Mouse (Mus musculus) thymus, postnatal 36 days (tissue): ENCODE measurements around the gene Capn11.

Source experiments
- DNase-seq, 2 experiments: peaks; one replicate each; pipeline ENCODE4 v3.0.0; 2022; ENCODE audit warnings: mixed read lengths in 2 of 2

Gene Capn11

DNA sequence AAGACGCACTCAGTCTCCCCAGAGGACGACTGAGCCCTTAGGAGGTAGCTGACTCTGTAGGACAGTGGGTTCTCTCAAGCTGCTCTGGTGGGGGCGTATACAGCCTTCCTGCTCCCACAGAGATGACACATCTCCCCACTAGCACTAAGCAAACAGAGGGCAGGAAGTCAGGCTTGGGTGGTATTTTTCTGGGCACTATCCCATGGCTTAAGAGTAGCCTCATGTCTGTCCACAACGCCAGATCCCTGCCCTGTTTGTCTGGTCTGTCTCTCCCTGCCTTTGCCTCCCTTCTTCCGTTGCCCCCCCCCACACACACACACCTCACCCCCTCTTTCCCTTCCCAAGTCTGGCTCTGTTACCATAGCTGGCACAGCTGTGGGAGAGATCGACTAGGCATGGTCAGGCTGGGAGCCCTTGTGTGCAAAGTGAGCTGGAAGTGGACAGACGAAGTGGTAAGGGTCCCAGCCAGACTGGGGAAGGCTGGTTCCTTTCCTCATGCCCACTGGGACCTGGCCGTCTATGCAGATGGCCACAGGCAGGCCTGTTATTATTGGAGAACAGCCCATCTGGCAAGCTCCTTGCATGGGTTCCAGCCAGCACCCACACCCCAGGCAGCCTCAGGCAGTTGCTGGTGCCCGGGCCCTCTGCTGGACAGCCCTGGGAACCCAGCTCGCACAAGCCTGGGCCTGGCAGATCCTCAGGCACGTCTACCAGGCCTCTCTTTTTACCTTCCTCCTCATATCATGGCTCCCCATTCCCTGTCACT is 62.3 kb downstream of the Capn11 start:
- DNase-seq, result peak; percentile 62 to 71

DNA sequence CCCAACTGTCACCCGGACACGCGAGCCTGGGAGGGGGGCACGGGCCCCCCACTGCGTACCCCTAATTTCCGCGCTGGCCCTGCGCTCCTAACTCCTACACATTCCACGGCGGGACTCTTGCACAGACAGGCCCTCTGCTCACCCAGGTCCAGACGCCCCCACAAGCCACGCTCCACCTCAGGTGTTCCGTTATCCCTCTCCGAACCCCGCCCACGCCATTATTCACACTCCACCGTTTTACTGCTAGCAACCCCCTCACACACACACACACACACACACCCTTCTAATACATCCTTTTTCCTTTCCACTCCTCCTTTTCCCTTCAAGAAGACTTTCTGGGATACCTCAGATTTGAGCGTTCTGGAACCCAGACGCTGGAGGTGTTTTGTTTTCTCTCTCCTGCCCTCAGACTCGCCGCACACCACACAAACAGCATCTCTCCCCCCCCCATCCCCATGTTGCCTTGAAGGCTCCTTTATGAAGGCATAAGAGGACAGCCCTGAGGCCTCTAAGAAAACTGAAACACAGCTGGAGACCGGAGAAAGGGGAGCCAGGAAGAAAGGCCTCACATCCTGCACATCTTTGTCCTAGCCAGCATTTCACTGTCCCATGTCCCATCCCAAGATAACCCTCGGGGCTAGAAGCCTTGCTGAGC is 63.3 kb downstream of the Capn11 start:
- no peak for DNase-seq

DNA sequence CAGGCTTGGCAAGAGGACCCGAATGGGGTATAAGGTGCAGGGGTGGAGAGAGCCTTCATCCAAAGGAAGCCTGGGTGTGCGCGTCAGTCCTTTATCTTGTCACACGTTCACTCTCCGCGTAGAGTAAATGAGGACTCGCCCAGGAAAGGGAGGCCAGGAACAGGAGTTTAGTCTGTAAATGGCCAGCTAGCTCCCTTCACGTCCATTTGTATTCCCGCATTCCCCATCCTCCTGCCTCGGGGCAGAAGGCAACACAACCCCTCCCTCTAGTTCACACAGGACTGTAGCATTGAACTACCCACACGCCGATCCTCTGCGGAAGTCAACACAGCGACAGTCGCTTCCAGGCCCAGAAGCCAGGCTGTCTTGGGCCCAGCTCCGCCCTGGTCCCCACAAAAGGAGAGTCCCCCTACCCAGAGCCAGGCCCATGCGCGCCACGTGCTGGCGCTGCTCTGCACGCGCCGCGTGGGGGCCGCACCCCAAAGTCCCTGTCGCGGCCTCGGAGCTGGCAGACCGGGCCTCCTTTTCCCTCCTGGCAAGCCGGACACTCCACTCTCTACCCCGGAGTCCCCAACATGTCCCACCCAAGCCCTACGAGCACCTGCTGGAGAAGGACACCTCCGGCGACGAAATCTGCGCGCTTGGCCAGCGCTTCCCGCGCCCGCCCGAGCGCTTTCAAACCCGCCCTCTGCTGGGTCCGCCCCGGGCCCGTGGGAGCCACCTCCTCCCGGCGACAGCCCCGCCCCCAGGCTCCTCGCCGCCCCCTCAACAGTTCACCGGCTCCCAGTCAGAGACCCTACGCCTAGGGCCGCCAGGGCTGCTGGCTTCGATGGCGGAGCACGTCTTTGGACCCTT is 64.0 kb downstream of the Capn11 start:
- peak; percentile 87 to 90 for DNase-seq

DNA sequence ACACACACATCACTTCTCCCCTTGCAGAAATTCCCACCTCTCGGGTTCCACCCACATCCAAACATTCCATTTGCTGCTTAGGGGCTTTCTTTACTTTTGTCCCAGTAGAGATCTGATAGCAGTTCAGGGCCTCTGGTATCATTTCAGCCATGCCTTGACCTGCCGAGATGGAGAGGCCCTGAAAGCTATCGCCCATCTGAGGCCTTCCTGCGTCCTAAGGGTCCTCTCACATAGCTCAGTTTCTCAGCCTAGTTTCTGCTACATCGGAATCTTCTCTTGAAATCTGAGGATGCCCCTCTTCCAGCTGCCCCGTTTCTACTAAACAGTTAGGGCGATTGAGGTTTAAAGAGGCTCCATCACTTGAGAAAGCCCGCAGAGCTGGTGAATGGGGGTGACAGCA is 64.9 kb downstream of the Capn11 start:
- DNase-seq, result no peak

DNA sequence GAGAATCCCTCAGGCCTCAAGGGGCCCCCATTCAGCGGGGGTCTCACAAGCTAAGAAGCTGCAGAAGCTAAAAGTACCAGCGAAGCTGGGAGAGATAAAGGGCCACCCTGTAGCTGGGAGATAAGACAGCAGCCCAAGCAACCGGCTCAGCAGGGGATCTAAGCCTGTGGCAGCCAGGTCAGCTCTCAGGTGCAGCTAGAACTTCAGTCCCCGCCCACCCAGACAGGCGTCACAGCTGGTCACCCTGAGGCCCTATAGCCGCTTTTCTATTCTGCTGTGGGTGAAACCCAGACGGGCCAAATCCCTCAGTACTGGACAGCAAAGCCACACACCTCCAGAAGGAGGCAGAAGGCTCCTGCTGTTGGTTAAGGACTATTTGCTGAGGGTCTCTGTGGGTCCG is 65.6 kb downstream of the Capn11 start:
- DNase-seq, result peak in 1 of 2 experiments; percentile 27

DNA sequence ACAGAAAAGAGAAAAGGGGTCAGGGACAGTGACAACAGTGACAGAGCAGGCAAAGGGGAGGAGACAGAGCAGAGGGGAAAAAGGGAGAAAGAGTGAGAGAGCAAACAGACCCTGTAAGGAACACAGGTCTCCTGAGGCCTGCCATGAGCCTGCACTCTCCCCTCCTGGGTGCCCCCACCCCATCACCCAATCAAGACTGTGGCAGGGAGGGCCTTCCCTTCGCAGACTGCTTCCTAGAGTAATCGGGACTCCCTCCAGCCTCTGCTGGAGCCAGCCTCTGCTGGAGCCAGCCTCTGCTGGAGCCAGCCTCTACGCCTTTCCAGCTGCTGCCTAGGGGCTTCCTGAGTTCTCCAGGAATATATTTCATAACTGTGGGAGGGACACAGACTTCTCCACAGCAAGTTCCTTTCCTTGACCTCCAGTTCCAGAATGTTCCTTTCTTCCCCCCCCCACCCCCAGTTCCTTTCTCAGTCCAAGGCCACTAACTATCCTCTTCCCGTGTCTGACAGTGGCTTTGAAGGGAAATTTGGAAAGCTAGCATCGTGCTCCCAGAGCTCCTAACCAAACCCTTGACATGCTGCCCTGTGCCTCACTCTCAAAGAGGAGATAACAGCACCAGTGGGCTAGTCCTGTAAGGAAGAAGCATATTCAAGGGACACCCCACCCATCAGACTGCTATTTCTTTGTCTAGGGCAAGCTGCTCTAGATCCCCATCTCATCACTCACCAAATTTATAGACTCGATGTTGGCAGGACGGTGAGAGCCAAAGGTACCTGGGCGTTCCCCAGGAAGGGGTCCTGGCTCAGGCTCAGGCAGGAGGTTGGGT is 66.3 kb downstream of the Capn11 start:
- DNase-seq, result no peak

DNA sequence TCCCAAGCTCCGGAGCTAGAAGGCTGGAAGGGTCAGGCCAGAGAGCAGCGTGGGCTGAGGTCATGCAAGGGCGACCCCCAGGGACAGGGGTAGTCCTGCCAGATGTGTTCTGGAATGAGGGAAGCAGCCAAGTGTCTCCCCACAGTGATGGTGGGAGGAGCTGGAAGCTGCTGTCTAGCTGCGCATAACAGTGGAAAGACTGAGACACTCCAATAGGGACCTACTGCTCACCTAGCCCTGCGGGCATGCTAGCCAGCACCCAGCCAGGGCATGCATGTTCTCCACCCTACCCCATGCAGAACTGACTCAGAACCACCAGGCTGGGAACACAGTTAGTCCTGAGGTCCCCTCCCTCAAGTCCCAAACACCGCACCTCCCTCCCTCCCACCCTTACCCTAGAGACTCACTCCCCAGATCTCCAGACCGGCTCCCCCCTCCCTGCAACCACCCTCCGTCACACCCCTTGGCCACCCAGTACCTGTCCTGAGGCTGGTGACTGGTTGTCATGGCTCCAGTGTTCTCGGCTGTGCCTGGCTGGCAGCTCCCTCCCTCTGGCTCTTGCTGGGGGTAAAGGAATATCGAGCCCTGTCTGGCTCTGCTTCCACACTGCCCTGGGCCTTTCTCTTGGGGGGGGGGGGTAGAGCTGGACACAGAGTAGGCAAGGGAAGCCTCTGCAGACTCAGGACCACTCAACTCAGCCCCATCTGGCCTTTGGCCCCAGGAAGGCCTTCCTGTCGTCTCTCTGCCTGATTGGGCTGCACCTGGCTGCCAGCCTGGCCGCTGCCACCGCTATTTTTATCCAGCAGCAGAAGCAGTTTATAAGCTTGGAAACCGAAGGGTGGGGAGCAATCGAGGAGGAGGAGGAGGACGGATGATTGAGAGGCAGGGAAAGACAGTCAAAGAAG is 67.2 kb downstream of the Capn11 start:
- DNase-seq, result peak in 1 of 2 experiments; percentile 27

DNA sequence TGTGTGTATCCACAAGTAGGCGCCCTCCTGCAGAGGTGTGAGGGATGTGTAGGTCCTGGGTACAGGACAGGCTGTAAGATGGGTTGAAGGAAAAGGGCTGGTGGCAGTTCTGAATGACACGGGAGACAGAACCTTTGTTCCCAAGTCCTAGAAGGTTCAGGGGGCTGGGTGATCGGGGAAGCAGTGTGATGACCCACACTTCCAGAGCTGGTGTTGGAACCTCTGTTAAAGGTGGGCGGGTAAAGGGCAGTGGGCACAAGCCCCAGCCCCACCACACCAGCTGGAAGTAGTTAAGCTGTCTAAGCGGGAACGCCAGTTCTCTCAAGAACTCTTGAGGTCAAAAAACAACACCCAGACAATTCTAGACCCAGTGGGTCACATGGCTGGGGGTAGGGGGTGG is 68.7 kb downstream of the Capn11 start:
- no peak for DNase-seq

DNA sequence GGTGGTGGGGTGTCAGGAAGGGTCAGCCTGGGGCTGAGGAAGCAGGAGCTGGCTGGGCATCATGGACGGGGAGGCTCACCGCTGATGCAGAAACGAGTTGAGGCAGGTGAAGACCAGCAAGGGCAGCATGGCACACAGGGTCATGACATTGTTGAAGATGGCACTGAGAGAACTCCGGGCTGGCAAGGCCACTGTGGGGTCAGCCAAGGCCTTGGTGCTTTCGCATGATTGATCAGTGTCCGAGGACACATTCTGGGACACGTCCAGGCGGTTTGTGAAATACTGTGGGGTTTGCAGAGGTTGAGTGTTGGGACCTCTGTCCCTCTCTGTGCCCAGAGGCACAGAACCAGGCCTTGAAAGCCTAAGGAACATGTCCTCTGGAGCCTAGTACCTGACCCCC is 69.3 kb downstream of the Capn11 start:
- no peak for DNase-seq

DNA sequence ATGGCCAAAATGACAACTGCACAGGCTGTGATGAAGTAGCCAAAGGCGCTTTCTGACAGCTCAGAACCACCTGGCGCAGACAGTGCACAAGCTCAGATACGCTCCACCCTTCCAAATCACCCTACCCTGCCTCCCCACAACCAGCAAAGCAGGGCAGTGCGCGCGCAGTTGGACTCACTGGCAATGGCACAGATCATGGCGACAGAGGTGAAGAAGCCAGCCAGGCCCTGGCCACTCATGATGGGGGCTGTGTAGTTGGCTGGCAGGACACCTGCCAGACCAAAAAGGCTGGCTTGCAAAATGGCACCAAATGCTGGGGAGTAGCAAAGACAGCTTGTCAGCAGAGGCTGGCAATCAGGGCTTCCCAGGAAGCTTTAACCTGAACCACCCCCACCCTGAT is 69.9 kb downstream of the Capn11 start:
- DNase-seq, result no peak

DNA sequence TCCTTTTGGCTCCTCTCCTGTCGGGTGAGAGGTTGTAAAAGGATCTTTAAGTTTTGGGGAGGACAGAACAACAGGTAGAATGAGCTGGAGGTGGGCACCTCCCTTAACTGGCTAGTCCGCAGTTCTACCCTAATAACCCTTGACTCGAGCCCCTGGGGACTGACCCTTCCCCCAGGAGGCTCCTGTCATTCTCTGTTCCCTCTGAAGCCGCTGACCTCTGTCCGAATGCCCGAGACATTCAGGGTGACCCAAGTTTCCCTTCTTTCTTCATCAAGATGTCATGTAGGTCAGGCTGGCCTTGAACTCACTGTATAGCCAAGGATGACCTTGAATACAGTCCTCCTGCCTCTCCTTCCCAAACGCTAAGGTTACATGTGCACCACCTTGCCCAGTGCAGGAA is 70.8 kb downstream of the Capn11 start:
- DNase-seq, result no peak

DNA sequence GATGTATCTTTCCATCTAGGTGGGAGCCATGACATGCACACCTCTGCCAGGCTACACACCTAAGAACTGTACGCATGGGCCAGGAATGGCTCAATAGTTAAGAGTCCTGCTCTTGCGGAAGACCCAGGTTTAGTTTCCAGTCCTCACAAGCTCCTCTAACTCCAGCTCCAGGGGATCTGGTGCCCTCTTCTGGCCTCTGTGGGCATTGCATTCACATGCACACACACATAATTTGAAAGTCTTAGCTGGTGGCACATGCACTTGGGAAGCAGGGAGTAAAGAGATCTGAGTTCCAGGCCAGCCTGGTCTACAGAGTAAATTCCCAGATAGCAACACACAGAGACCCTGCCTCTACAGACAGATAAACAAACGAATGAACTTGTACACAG is 72.7 kb downstream of the Capn11 start:
- DNase-seq, result peak in 1 of 2 experiments; percentile 36

DNA sequence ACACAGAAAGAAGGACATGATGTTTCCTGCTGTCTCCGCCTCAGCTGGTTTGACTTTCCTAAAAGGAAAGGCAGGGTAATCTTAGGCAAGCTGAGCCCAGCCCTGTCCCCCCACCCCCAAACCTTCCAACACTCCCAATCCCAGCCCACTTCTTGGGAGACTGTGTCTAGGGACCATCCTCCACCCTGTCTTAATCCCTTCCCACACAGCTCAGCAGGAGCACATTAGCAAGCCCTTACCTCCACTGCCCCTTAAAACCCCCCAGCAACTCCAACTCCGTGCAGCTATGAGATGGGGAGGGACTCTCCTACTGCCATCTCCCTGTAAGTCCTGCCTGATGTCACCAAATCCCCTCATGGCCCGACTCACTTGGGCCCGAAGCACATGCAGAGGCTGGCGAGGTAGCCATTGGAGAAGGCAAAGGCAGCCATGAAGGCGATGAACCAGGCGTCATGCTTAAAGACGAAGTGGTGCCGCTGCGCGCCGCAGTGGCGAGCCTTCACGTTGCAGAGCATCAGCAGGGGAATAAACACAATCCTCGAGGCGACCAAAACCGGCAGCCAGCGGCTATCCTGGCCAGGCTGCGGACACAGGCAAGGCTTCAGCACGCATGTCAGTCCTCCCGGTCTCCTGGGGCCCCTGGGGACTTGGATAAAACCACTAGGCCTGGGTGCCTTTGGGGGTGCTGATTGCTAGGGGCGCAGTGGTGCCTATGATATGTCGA is 73.2 kb downstream of the Capn11 start:
- no peak for DNase-seq

DNA sequence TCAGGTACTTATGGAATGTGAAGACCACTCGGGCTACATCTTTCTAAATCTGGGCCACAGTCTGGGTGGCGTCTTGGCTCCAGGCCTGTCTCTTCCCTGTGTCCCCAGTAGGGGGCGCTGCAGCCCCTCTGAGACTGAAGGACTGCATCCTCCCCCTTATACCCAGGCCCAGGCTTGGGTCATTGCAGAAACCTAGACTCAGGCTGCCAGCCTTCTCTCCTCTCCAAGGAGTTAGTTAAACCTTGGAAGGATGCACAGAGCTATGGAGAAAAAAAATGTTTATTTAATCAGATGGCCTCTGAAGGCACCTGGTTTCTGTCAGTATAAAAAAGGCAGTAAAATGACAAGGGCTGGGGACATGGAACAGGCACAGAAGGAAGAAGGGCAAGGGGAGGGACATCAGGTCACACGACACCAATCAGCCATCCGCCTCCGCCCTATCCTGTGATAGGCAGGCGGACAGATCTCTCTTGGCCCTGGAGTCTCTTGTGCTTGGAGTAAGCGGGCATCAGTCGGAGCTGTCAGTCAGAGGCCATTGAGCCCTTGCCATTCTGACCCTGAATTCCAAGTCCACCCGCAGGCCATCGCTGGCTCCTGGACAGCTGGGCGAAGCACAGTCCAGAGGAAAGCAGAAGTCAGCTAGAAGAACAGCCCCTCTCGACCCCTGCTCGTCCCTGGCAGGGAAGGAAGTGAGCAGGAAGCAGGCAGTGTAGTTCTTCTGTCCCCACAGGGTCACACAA is 74.0 kb downstream of the Capn11 start:
- peak; percentile 76 to 79 for DNase-seq

DNA sequence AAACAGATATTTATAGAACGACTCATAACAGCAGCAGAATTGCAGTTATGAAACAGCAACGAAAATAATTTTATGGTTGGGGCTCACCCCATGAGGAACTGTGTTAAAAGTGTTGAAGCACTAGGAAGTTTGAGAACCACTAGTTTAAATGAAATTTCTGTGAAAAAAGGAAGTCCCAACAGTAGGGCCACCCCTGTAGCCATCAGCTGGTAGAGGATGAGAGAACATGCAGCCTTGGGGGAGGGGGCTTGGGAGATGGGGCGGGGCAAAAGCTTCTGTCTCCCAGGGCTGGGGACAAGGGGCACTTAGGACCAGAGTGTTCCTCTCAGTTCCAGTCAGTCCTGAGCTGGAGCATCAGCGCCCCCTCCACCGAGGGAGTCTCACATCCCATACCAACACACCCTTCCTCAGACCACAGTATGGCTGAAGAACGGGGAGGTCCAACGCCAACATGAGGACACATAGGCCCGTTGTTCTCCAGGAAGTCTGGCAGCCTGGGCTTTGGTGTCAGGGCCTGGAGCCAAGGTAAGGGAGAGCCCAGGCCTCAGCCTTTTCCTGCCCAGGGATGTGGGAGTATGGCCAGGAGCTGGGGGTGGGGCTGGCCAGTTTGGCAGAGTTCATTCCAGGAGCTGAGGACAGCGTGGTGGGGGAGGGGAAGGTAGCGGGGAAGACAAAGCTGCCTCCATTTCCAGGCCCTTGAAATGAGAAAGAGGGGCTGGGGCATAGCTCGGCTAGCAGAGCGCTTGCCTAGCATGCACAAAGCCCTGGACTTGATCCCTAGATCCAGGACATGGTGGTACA is 74.8 kb downstream of the Capn11 start:
- peak in 1 of 2 experiments; percentile 41 for DNase-seq

DNA sequence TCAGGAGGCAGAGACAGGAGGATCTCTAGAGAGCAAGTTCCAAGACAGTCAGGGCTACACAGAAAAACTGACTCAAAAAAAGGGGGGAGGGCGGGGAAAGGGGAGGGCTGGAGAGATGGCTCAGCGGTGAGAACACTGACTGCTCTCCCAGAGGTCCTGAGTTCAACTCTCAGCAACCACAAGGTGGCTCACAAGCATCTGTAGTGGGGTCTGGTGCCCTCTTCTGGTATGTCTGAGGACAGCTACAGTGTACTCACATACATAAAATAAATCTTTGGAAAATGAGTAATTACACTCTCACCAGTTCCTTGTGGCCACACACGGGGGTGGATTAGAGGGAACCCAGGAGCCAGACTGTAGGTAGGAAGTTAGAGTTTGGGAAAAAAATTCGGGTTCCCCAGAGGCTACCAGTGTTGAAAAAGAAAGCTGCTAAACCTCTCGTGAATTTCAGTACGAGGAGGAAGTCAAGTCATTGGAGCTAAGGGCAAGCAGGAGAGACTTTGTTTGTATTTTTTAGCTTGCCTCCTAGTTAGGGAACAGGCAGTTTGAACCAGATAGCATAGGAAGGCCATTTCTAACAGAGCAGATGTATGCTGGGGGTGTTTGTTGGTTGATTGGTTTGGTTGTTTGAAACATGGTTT is 76.3 kb downstream of the Capn11 start:
- DNase-seq, result peak; percentile 42 to 51

DNA sequence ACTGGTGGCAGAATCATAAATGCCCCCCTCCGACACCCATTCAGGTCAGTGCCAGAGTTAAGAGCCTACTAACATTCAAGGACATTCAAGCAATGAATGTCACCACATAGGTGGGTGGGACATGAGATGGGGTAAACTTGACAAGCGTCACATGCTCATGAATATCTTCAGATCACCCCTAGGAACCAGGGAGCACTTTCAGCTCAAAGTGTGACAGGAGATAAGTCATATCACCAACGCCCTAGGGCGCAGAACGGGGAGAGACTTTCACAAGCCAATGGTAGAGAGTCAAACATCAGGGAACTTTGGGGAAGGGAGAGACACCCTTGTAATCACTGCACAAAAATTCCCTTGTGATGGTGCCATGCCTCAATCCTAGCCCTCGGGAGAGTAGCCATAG is 76.9 kb downstream of the Capn11 start:
- DNase-seq, result peak in 1 of 2 experiments; percentile 5

DNA sequence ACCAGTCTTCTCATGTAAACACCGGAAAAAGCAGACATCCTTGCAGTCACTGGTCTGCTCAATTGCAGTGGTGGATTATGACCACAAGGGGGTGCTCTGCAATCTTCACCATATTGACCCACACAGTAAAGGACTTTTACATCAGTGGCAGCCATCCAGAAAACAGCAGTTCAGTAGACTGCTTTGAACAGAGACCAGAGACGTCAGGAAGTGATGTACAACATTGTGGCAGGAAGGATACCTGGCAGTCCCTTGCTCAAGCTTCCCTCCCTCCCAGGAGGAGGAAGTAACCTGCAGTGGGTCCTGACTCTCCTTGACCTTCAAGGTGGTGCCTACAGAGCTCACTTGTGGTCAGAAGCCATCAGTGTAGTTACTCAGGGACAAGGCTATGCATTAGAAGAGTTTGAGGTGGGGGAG is 77.5 kb downstream of the Capn11 start:
- peak; percentile 68 to 70 for DNase-seq
